Comparison of ENCODE assay signal across 8 mouse cellular contexts in genomic region chr5:36483203-36484101, GRCm38 (mm10). TPM values are rescaled to one million over a fixed set of nuclear protein-coding genes. Genes with fewer than 3 reads are reported as not detected.
DNase-seq lines count a peak whose midpoint lies in the region; ATAC-seq and TF ChIP-seq lines count a peak whose summit lies in the region.

No protein-coding gene starts in this region.

- intact Hi-C loops in heart, adult 2 months (cut with DNase I), result loop anchor here (1.0 to 2.0 kb wide), 2 partner anchors 18 to 99 kb away; no protein-coding TSS in a partner anchor

- TF ChIP-seq POLR2A in heart, adult 2 months (IDR thresholded peaks at IDR 0.05; ENCODE audit: insufficient read depth, low read depth, low read length), result no peak

- H3K4me2 ChIP-seq in kidney, postnatal 0 days (ENCODE audit: low read length), result peak overlapping the region; percentile 92
- peak overlapping the region; percentile 89 for H3K4me2 ChIP-seq in lung, embryonic 16.5 days (ENCODE audit: low read depth, low read length)

- H3K9me3 ChIP-seq in kidney, postnatal 0 days (replicated peaks; ENCODE audit: low read length), result no peaks in the 10 kb centered on the region
- H3K9me3 ChIP-seq in lung, embryonic 16.5 days (ENCODE audit: control insufficient read depth, low read length), result no peaks in the 10 kb centered on the region

- H3K27me3 ChIP-seq in heart, adult 2 months (ENCODE audit: control insufficient read depth, insufficient read depth, low read length), result no peaks in the 10 kb centered on the region
- peaks cover 4% of the 10 kb centered on the region; the same call in 1 of the 2 replicates for H3K27me3 ChIP-seq in kidney, postnatal 0 days (ENCODE audit: insufficient read depth, low read length)
- H3K27me3 ChIP-seq in lung, embryonic 16.5 days (ENCODE audit: control insufficient read depth, insufficient read depth, low read depth, low read length), result peaks cover 15% of the 10 kb centered on the region

- H3K9ac ChIP-seq in heart, adult 2 months (ENCODE audit: low read depth, low read length), result peak overlapping the region; percentile 98
- H3K9ac ChIP-seq in kidney, postnatal 0 days (ENCODE audit: low read depth, low read length), result peak overlapping the region; percentile 91
- H3K9ac ChIP-seq in lung, embryonic 16.5 days (ENCODE audit: low read length), result peak overlapping the region; percentile 90

- H3K79me2 ChIP-seq in heart, adult 2 months (replicated peaks; ENCODE audit: control insufficient read depth, insufficient read depth, low read length), result peaks cover 8% of the 10 kb centered on the region

- TF ChIP-seq CTCF in heart, adult 2 months (IDR thresholded peaks at IDR 0.05), result no peak
- no peak for TF ChIP-seq CTCF in kidney, postnatal 0 days (IDR thresholded peaks at IDR 0.05; ENCODE audit: low read depth)

- peaks cover 13% of the 10 kb centered on the region for H3K36me3 ChIP-seq in heart, adult 2 months (ENCODE audit: control insufficient read depth, insufficient read depth, low read length)
- no peaks in the 10 kb centered on the region for H3K36me3 ChIP-seq in kidney, postnatal 0 days (ENCODE audit: insufficient read depth, low read length)
- no peaks in the 10 kb centered on the region for H3K36me3 ChIP-seq in lung, embryonic 16.5 days (ENCODE audit: control insufficient read depth, insufficient read depth, low read length)

- 6% methylated on average over 58 of the region's 58 CpGs for WGBS in heart, adult 2 months
- WGBS in kidney, postnatal 0 days, result 1% methylated on average over 57 of the region's 58 CpGs
- 2% methylated on average over 51 of the region's 58 CpGs for WGBS in lung, embryonic 16.5 days

- ATAC-seq in kidney, postnatal 0 days (replicated peaks; ENCODE audit: low FRiP score, low read depth), result peak; percentile 23; the same call in 1 of the 2 replicates
- ATAC-seq in lung, embryonic 16.5 days (ENCODE audit: low read depth), result peak; percentile 60

- 0 out of 2 replicates have a peak, but pooled peaks have one; percentile 2 for TF ChIP-seq EP300 in heart, adult 2 months (IDR thresholded peaks at IDR 0.05; ENCODE audit: insufficient read depth, low read depth, low read length)

- peak overlapping the region; percentile 86 for H3K27ac ChIP-seq in heart, adult 2 months
- H3K27ac ChIP-seq in kidney, postnatal 0 days, result peak overlapping the region; percentile 77
- peak overlapping the region; percentile 54; the same call in 1 of the 2 replicates for H3K27ac ChIP-seq in lung, embryonic 16.5 days (ENCODE audit: low read length)

- peaks cover 31% of the 10 kb centered on the region for H3K4me1 ChIP-seq in heart, adult 2 months (ENCODE audit: control insufficient read depth, insufficient read depth, low read length)
- peaks cover 20% of the 10 kb centered on the region for H3K4me1 ChIP-seq in kidney, postnatal 0 days (replicated peaks; ENCODE audit: insufficient read depth, low read length)
- peaks cover 29% of the 10 kb centered on the region for H3K4me1 ChIP-seq in lung, embryonic 16.5 days (replicated peaks; ENCODE audit: control insufficient read depth, insufficient read depth, low read length)

- peak; percentile 74 for DNase-seq in A20 (ENCODE audit: low read depth, low spot score)
- DNase-seq in Muller cell, postnatal 12 days (ENCODE audit: inconsistent ontology term), result peak; percentile 49
- DNase-seq in embryo, embryonic 9.5 days (ENCODE audit: extremely low spot score), result peak; percentile 52
- DNase-seq in heart, adult 2 months, result peak; percentile 63 to 68
- DNase-seq in kidney, postnatal 0 days (ENCODE audit: low spot score), result peak; percentile 56
- peak; percentile 63 to 66 for DNase-seq in right cerebral cortex, postnatal 10 days (ENCODE audit: low spot score in 2 of 2)
- no peak for DNase-seq in T-cell, adult 2 months (ENCODE audit: low spot score)

- peak overlapping the region; percentile 75 for H3K4me3 ChIP-seq in heart, adult 2 months
- peak overlapping the region; percentile 92 for H3K4me3 ChIP-seq in kidney, postnatal 0 days (replicated peaks; ENCODE audit: low read depth, low read length)
- peak overlapping the region; percentile 94 for H3K4me3 ChIP-seq in lung, embryonic 16.5 days (ENCODE audit: low read length)

RNA-seq across cellular contexts. Expression of gene Tada2b, which starts 0.6 kb away (rescaled TPM):
- total RNA-seq in heart, adult 2 months (2021), result 10 to 100 TPM; 13.5 to 16.9 TPM
- polyA plus RNA-seq in heart, adult 2 months (2012; rRNA removed), result 8.5 and 11.5 TPM in 2 replicates
- polyA plus RNA-seq in kidney, postnatal 0 days (2015; fragmentation: Nextera tagmentation; extraction: Ambion mirVana), result 2.4 and 2.6 TPM in 2 replicates
- 1.6 and 1.8 TPM in 2 replicates for polyA plus RNA-seq in lung, embryonic 16.5 days (2015; fragmentation: Nextera tagmentation; extraction: Ambion mirVana)

RNA-seq across cellular contexts. Expression of gene Ccdc96, which starts 0.9 kb away (rescaled TPM):
- total RNA-seq in heart, adult 2 months (2021), result under 1 TPM; 0.21 to 0.39 TPM
- polyA plus RNA-seq in heart, adult 2 months (2012; rRNA removed), result 0.09 and 0.14 TPM in 2 replicates
- polyA plus RNA-seq in kidney, postnatal 0 days (2015; fragmentation: Nextera tagmentation; extraction: Ambion mirVana), result 0.68 and 0.74 TPM in 2 replicates
- polyA plus RNA-seq in lung, embryonic 16.5 days (2015; fragmentation: Nextera tagmentation; extraction: Ambion mirVana), result 2.1 and 2.6 TPM in 2 replicates

RNA-seq across cellular contexts. Expression of gene Grpel1, which starts 18.7 kb away (rescaled TPM):
- total RNA-seq in heart, adult 2 months (2021), result 10 to 100 TPM; 52.1 to 64.3 TPM
- polyA plus RNA-seq in heart, adult 2 months (2012; rRNA removed), result 29.8 and 35.5 TPM in 2 replicates
- 67.5 and 68.0 TPM in 2 replicates for polyA plus RNA-seq in kidney, postnatal 0 days (2015; fragmentation: Nextera tagmentation; extraction: Ambion mirVana)
- polyA plus RNA-seq in lung, embryonic 16.5 days (2015; fragmentation: Nextera tagmentation; extraction: Ambion mirVana), result 47.5 and 48.2 TPM in 2 replicates
